Mouse (Mus musculus) megakaryocyte, embryonic 14.5 days (primary cell): ENCODE data around the gene Hivep3. TPM values are rescaled to one million over a fixed set of nuclear protein-coding genes. Genes with fewer than 3 reads are reported as not detected.

Source experiments
- H3K27me3 ChIP-seq: replicated peaks from 2 replicates; pipeline ENCODE3; 2012; ENCODE audit warnings: inconsistent platforms
- H3K36me3 ChIP-seq: replicated peaks from 2 replicates; pipeline ENCODE3; 2012; ENCODE audit warnings: low read length, inconsistent platforms, mixed read lengths
- H3K4me1 ChIP-seq: 2 replicates; pipeline ENCODE4 v1.6.1; 2012; ENCODE audit warnings: inconsistent platforms
- H3K4me3 ChIP-seq: replicated peaks from 2 replicates; pipeline ENCODE3; 2012; ENCODE audit warnings: moderate library complexity, mild to moderate bottlenecking, inconsistent platforms
- H3K9me3 ChIP-seq: 2 replicates; pipeline ENCODE4 v1.6.1; 2012; ENCODE audit warnings: inconsistent platforms
- FLI1 ChIP-seq: IDR thresholded peaks from 2 replicates; pipeline ENCODE4 v1.6.1; 2012; ENCODE audit warnings: low read length, inconsistent platforms, mixed read lengths
- GATA1 ChIP-seq: IDR thresholded peaks from 3 replicates; pipeline ENCODE4 v1.6.1; 2012; ENCODE audit warnings: mixed read lengths, low read length, inconsistent platforms, borderline replicate concordance
- polyA plus RNA-seq: library from polyadenylated mRNA; stranded (reverse); fragments of >175 nt; gene quantifications from 2 replicates; pipeline ENCODE4 v1.2.3, GENCODE M21; 2012; ENCODE audit warnings: low replicate concordance; ENCODE audit not compliant: insufficient read depth

Hivep3 gene
- polyA plus RNA-seq, 1 experiment, result 10.4 TPM

DNA sequence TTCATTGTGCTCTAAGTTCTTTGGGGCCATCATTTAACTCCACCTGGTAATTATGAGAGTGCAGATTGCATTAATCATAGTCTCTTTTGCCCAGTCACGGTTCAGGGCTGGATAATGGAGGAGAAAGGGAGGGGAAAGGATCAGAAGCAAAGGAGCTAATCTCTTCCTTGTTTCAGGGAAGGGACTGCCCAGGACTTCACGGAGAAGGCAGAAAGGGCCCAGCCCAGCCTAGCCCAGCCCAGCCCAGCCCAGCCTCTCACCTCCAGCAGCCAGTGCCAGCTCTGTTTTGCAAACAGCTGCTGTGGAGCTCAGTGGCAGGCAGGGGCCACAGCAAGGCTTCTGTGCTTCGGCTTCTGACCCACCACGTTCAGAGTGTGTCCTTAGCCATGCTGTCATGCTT, 180.6 kb downstream of the Hivep3 start:
- H3K4me1 ChIP-seq, result peaks cover 78% of the 10 kb centered on the region
- H3K4me3 ChIP-seq, result peak overlapping the region; percentile 64
- no peak for TF ChIP-seq GATA1
- TF ChIP-seq FLI1, result no peak
- peaks cover 4% of the 10 kb centered on the region; the same call in 1 of the 2 replicates for H3K9me3 ChIP-seq
- H3K27me3 ChIP-seq, result peaks cover under 1% of the 10 kb centered on the region
- H3K36me3 ChIP-seq, result no peaks in the 10 kb centered on the region

GRCm38 (mm10) chr4:119915069-119915468, 181.5 kb downstream of the Hivep3 start:
- Histone ChIP-seq H3K9me3 (peaks cover 4% of the 10 kb centered on the region; the same call in 1 of the 2 replicates), H3K36me3 (no peaks in the 10 kb centered on the region), H3K4me1 (peaks cover 82% of the 10 kb centered on the region), H3K4me3 (no peak overlapping the region), H3K27me3 (peaks cover 4% of the 10 kb centered on the region)
- TF ChIP-seq FLI1, result no peak
- no peak for TF ChIP-seq GATA1

- peaks cover 11% of the 10 kb centered on the region for H3K27me3 ChIP-seq
- H3K4me3 ChIP-seq, result no peak overlapping the region
- peaks cover 4% of the 10 kb centered on the region; the same call in 1 of the 2 replicates for H3K9me3 ChIP-seq
- H3K36me3 ChIP-seq, result no peaks in the 10 kb centered on the region
- TF ChIP-seq FLI1 (no peak), GATA1 (no peak)
- peaks cover 74% of the 10 kb centered on the region for H3K4me1 ChIP-seq
These were observed 183.9 kb downstream of the Hivep3 start for GRCm38 (mm10) chr4:119917502-119917901.

- H3K4me3 ChIP-seq, result no peak overlapping the region
- TF ChIP-seq GATA1, result no peak
- no peak for TF ChIP-seq FLI1
- peaks cover 68% of the 10 kb centered on the region for H3K4me1 ChIP-seq
- peaks cover 3% of the 10 kb centered on the region for H3K36me3 ChIP-seq
- peaks cover 14% of the 10 kb centered on the region for H3K27me3 ChIP-seq
- peaks cover 17% of the 10 kb centered on the region for H3K9me3 ChIP-seq
These were observed 185.8 kb downstream of the Hivep3 start for GRCm38 (mm10) chr4:119919349-119919748.

GRCm38 (mm10) chr4:119921022-119921717, 187.6 kb downstream of the Hivep3 start:
- Histone ChIP-seq H3K4me3 (no peak overlapping the region), H3K27me3 (peaks cover 26% of the 10 kb centered on the region), H3K36me3 (peaks cover 3% of the 10 kb centered on the region), H3K9me3 (peaks cover 36% of the 10 kb centered on the region), H3K4me1 (peaks cover 53% of the 10 kb centered on the region)
- TF ChIP-seq FLI1 (no peak), GATA1 (no peak)

- Histone ChIP-seq H3K36me3 (peaks cover 3% of the 10 kb centered on the region), H3K9me3 (peaks cover 37% of the 10 kb centered on the region), H3K4me3 (no peak overlapping the region), H3K4me1 (peaks cover 46% of the 10 kb centered on the region), H3K27me3 (peaks cover 26% of the 10 kb centered on the region)
- TF ChIP-seq FLI1 (no peak), GATA1 (no peak)
These were observed 188.2 kb downstream of the Hivep3 start for GRCm38 (mm10) chr4:119921723-119922266.

DNA sequence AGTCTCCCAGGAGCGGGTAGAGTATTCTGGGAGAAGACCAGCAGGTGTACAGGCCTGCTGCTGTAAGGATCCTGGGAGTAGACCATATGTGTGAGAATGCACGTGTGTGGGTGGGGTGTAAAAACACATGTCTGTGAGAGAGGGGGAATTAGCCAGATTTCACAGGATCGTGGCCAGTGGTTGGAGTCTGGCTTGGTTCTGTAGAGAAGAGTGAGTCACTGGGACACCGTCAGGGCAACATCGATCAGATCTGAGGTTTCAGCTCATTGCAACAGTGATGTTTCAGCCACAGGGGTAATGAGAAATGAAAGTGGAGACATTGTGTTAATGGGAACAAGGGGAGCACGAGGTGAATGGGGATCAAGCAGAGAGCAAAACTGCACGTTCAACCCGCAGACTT, 189.4 kb downstream of the Hivep3 start:
- no peak overlapping the region for H3K4me3 ChIP-seq
- no peak for TF ChIP-seq GATA1
- no peak for TF ChIP-seq FLI1
- H3K27me3 ChIP-seq, result peaks cover 26% of the 10 kb centered on the region
- peaks cover 44% of the 10 kb centered on the region for H3K4me1 ChIP-seq
- peaks cover 3% of the 10 kb centered on the region for H3K36me3 ChIP-seq
- peaks cover 33% of the 10 kb centered on the region for H3K9me3 ChIP-seq

GRCm38 (mm10) chr4:119923410-119923809, 189.8 kb downstream of the Hivep3 start:
- H3K4me3 ChIP-seq, result no peak overlapping the region
- H3K36me3 ChIP-seq, result peaks cover 3% of the 10 kb centered on the region
- H3K9me3 ChIP-seq, result peaks cover 33% of the 10 kb centered on the region
- peaks cover 44% of the 10 kb centered on the region for H3K4me1 ChIP-seq
- H3K27me3 ChIP-seq, result peaks cover 26% of the 10 kb centered on the region
- TF ChIP-seq FLI1, result no peak
- no peak for TF ChIP-seq GATA1

- no peak for TF ChIP-seq GATA1
- TF ChIP-seq FLI1, result no peak
- Histone ChIP-seq H3K27me3 (peaks cover 23% of the 10 kb centered on the region), H3K9me3 (peaks cover 33% of the 10 kb centered on the region), H3K36me3 (peaks cover 3% of the 10 kb centered on the region), H3K4me3 (no peak overlapping the region), H3K4me1 (peaks cover 28% of the 10 kb centered on the region)
These were observed 191.5 kb downstream of the Hivep3 start for GRCm38 (mm10) chr4:119925052-119925451.

GRCm38 (mm10) chr4:119931923-119932322, 198.3 kb downstream of the Hivep3 start:
- Histone ChIP-seq H3K9me3 (no peaks in the 10 kb centered on the region), H3K4me3 (no peak overlapping the region), H3K4me1 (peaks cover 20% of the 10 kb centered on the region), H3K27me3 (peaks cover 47% of the 10 kb centered on the region), H3K36me3 (no peaks in the 10 kb centered on the region)
- TF ChIP-seq FLI1 (no peak), GATA1 (no peak)
